Mouse (Mus musculus) hindbrain, embryonic 14.5 days (tissue): ENCODE data around the gene Scp2d1. TPM values are rescaled to one million over a fixed set of nuclear protein-coding genes. Genes with fewer than 3 reads are reported as not detected.

ENCODE experiments used
- ATAC-seq: fragments of 200-750 bp; cut with Nextera tagmentation; 2 replicates; pipeline ENCODE4 v1.8.0; 2017; ENCODE audit warnings: moderate number of reproducible peaks, mild to moderate bottlenecking, moderate TSS enrichment, moderate library complexity; ENCODE audit not compliant: low FRiP score
- DNase-seq: peaks from one replicate; pipeline ENCODE4 v3.0.0-alpha.2; 2015; ENCODE audit warnings: low spot score
- H3K27ac ChIP-seq: fragments of 300-500 bp; sonication (generic); 2 replicates; pipeline ENCODE4 v1.5.1; 2014; ENCODE audit warnings: mild to moderate bottlenecking, moderate library complexity
- H3K27me3 ChIP-seq: fragments of 300-500 bp; sonication (generic); 2 replicates; pipeline ENCODE4 v1.6.1; 2014; ENCODE audit warnings: mild to moderate bottlenecking, low read length, mixed read lengths; ENCODE audit not compliant: control insufficient read depth, insufficient read depth
- H3K36me3 ChIP-seq: fragments of 300-500 bp; sonication (generic); replicated peaks from 2 replicates; pipeline ENCODE4 v1.6.1; 2014; ENCODE audit not compliant: control insufficient read depth, insufficient read depth
- H3K4me1 ChIP-seq: fragments of 300-500 bp; sonication (generic); replicated peaks from 2 replicates; pipeline ENCODE4 v1.6.1; 2014; ENCODE audit warnings: antibody characterized with exemption, low read length, mixed read lengths; ENCODE audit not compliant: control insufficient read depth, insufficient read depth
- H3K4me2 ChIP-seq: fragments of 300-500 bp; sonication (generic); replicated peaks from 2 replicates; pipeline ENCODE4 v1.6.1; 2014; ENCODE audit warnings: mild to moderate bottlenecking, moderate library complexity
- H3K4me3 ChIP-seq: fragments of 300-500 bp; sonication (generic); replicated peaks from 2 replicates; pipeline ENCODE4 v1.5.1; 2014; ENCODE audit warnings: mild to moderate bottlenecking, low read length
- H3K9ac ChIP-seq: fragments of 300-500 bp; sonication (generic); 2 replicates; pipeline ENCODE4 v1.6.1; 2014
- H3K9me3 ChIP-seq: fragments of 300-500 bp; sonication (generic); 2 replicates; pipeline ENCODE4 v1.6.1; 2016; ENCODE audit warnings: low read length; ENCODE audit not compliant: control insufficient read depth
- WGBS: fragments of 180-500 bp; shearing (Covaris S2); extraction: QIAGEN DNeasy Blood & Tissue Kit; methylation state at CpG from one replicate; pipeline ENCODE4 v1.1.7; 2014; 5-methylcytosine and 5-hydroxymethylcytosine counted together
- polyA plus RNA-seq: library from polyadenylated mRNA; unstranded; fragments of >200 nt; fragmentation: Nextera tagmentation; extraction: Ambion mirVana; gene quantifications from 2 replicates; pipeline ENCODE4 v1.2.1, GENCODE M21; 2014

The Scp2d1 gene
- polyA plus RNA-seq, 1 experiment from 2014 or later, result not detected

GRCm38 (mm10) chr2:144797515-144797914 lies 25.9 kb upstream of the Scp2d1 start:
- DNase-seq, result no peak

GRCm38 (mm10) chr2:144807766-144808754 lies 15.4 kb upstream of the Scp2d1 start:
- H3K27me3 ChIP-seq, result no peaks in the 10 kb centered on the region
- no peak overlapping the region for H3K9ac ChIP-seq
- H3K4me2 ChIP-seq, result no peak overlapping the region
- H3K9me3 ChIP-seq, result no peaks in the 10 kb centered on the region
- no peak for DNase-seq
- H3K4me1 ChIP-seq, result no peaks in the 10 kb centered on the region
- H3K36me3 ChIP-seq, result no peaks in the 10 kb centered on the region
- 58% methylated on average over 15 of the region's 15 CpGs for WGBS
- H3K4me3 ChIP-seq, result no peak overlapping the region
- no peak for ATAC-seq
- no peak overlapping the region for H3K27ac ChIP-seq

More at GRCm38 (mm10) chr2:144797515-144797914, 25.9 kb upstream of the Scp2d1 start:
- H3K4me3 ChIP-seq, result no peak overlapping the region
- H3K27me3 ChIP-seq, result no peaks in the 10 kb centered on the region
- no peaks in the 10 kb centered on the region for H3K9me3 ChIP-seq
- 80% methylated on average over 8 of the region's 8 CpGs for WGBS
- no peak overlapping the region for H3K9ac ChIP-seq
- H3K4me2 ChIP-seq, result no peak overlapping the region
- no peaks in the 10 kb centered on the region for H3K36me3 ChIP-seq
- H3K27ac ChIP-seq, result no peak overlapping the region
- H3K4me1 ChIP-seq, result no peaks in the 10 kb centered on the region
- ATAC-seq, result no peak

GRCm38 (mm10) chr2:144828457-144828985 lies 5.1 kb downstream of the Scp2d1 start:
- Histone ChIP-seq H3K9ac (no peak overlapping the region), H3K4me1 (no peaks in the 10 kb centered on the region), H3K9me3 (no peaks in the 10 kb centered on the region), H3K4me2 (no peak overlapping the region), H3K36me3 (no peaks in the 10 kb centered on the region), H3K4me3 (no peak overlapping the region), H3K27me3 (no peaks in the 10 kb centered on the region), H3K27ac (no peak overlapping the region)
- 70% methylated on average over 8 of the region's 8 CpGs for WGBS
- DNase-seq, result no peak
- ATAC-seq, result no peak

DNA sequence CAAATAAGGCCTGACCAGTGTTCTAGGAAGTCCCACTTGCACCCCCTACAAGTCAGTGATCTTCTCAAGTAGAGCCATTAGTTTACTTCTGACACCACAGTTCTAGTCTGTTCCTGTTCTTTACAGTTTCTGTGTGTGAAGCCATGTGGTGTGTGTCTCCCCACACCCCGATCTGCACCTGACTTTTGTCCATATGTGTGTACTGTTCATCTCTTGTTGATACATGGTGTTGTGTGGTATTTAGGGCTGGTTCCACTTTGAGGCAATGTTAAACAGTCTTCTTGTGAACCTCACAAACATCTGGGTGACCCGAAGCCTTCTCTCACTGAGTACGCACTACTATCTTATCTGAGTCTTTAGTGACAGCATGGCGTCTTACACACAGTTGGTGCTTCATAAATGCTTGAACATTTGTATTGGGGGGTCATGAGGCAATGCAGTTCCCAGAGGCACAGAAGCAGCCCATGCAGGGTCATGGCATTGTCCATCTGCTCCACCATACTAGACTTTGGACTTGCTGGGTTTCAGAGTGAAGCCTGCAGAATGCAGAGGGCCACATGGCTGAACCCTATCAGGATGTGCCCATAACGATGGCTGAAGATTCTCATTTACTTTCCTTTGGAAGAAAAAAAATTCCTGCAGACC lies 13.3 kb downstream of the Scp2d1 start:
- 90% methylated on average over 5 of the region's 5 CpGs for WGBS
- no peak overlapping the region for H3K4me2 ChIP-seq
- no peak overlapping the region for H3K27ac ChIP-seq

DNA sequence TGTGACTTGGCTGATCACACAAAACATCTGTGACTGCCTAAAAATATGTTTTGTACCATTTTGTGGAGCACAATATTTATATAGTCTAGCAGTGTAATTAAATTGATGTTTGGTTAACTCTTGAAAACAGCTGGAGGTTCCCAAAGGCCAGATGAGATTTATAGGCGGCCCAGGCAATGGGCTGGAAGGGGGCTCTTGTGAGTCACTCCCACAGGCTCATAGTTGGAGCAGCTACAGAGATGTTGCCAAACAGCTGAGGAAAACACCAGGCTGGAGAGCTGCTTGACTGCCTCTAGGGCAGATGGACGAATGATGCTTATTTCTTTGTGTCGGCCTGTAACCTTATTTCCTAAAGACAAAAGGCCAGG lies 13.8 kb downstream of the Scp2d1 start:
- Histone ChIP-seq H3K9me3 (no peaks in the 10 kb centered on the region), H3K27ac (no peak overlapping the region), H3K4me2 (no peak overlapping the region), H3K27me3 (no peaks in the 10 kb centered on the region), H3K4me3 (no peak overlapping the region), H3K9ac (no peak overlapping the region), H3K4me1 (no peaks in the 10 kb centered on the region), H3K36me3 (no peaks in the 10 kb centered on the region)
- WGBS, result 86% methylated on average over 3 of the region's 3 CpGs
- ATAC-seq (no peak), DNase-seq (no peak)

More for the DNA sequence above, 13.3 kb downstream of the Scp2d1 start:
- Histone ChIP-seq H3K27me3 (no peaks in the 10 kb centered on the region), H3K4me1 (no peaks in the 10 kb centered on the region), H3K36me3 (no peaks in the 10 kb centered on the region), H3K9ac (no peak overlapping the region), H3K4me3 (no peak overlapping the region), H3K9me3 (no peaks in the 10 kb centered on the region)
- 0 out of 2 replicates have a peak, but pooled peaks have one; percentile 2 for ATAC-seq
- DNase-seq, result no peak

DNA sequence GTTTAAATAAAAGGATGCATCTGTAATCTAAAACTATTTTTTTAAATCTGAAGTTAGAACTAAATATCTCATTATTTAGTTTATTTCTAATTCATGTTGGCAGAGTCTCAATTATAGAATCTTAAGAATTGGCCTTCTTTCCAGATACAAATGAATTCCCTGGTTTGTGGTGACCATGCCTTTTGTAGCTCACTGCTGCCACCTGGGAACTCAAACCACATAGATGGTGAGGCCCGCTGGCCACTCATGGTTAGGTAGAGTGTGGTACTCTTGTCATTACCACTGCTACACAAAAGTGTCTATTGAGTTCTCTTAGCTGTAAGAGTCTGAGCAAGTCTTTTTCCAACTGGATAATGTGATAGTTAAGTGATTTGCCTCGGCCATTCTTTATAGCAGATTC lies 45.4 kb downstream of the Scp2d1 start:
- DNase-seq, result no peak
- no peaks in the 10 kb centered on the region for H3K9me3 ChIP-seq
- ATAC-seq, result no peak
- no peak overlapping the region for H3K9ac ChIP-seq
- no peaks in the 10 kb centered on the region for H3K4me1 ChIP-seq
- no peaks in the 10 kb centered on the region for H3K27me3 ChIP-seq
- H3K4me2 ChIP-seq, result no peak overlapping the region
- no peak overlapping the region for H3K4me3 ChIP-seq
- WGBS, result 82% methylated on average over 2 of the region's 2 CpGs
- no peaks in the 10 kb centered on the region for H3K36me3 ChIP-seq
- no peak overlapping the region for H3K27ac ChIP-seq

Other genes starting within 250 kb of the Scp2d1 start
- 57.4 and 77.1 TPM in 2 replicates for gene Smim26, start 229.6 kb upstream of the Scp2d1 start, polyA plus RNA-seq
- gene Dtd1, start 223.8 kb upstream of the Scp2d1 start, polyA plus RNA-seq, result 120 and 128 TPM in 2 replicates